Mouse (Mus musculus): ENCODE measurements around the gene Olfr1220. TPM values are rescaled to one million over a fixed set of nuclear protein-coding genes. Genes with fewer than 3 reads are reported as not detected.

The Olfr1220 gene
- polyA plus RNA-seq (2012; ENCODE audit: insufficient read depth, insufficient read length, missing spikeins), result not detected in 2 replicates

GRCm38 (mm10) chr2:89106735-89107134 is at the start of gene Olfr1220:
Gene Olfr1220, minus strand, starts transcription at chr2:89106835.
- Histone ChIP-seq H3K4me1 (ENCODE audit: control insufficient read depth, insufficient read depth, insufficient read length, low read length) (no peaks in the 10 kb centered on the region), H3K27ac (replicated peaks; ENCODE audit: low read depth, low read length) (no peak within 1 kb of the TSS), H3K4me3 (ENCODE audit: insufficient read depth, low read depth, low read length) (no peak within 1 kb of the TSS)

- Histone ChIP-seq H3K4me3 (ENCODE audit: insufficient read depth, low read depth, low read length) (no peak within 1 kb of the TSS), H3K4me1 (ENCODE audit: control insufficient read depth, insufficient read depth, insufficient read length, low read length) (no peaks in the 10 kb centered on the region), H3K27ac (replicated peaks; ENCODE audit: low read depth, low read length) (no peak within 1 kb of the TSS)
Measured at GRCm38 (mm10) chr2:89151460-89151859, 44.8 kb upstream of the Olfr1220 start, which contains the start of gene Olfr1223. Gene Olfr1223, minus strand, starts transcription at chr2:89151560.

- Histone ChIP-seq H3K27ac (replicated peaks; ENCODE audit: low read depth, low read length) (no peak within 1 kb of the TSS), H3K4me3 (ENCODE audit: insufficient read depth, low read depth, low read length) (no peak within 1 kb of the TSS), H3K4me1 (ENCODE audit: control insufficient read depth, insufficient read depth, insufficient read length, low read length) (no peaks in the 10 kb centered on the region)
Measured at GRCm38 (mm10) chr2:89132954-89133353, 26.3 kb upstream of the Olfr1220 start, which contains the start of gene Olfr1222. Gene Olfr1222, minus strand, starts transcription at chr2:89133054.

- no peaks in the 10 kb centered on the region for H3K4me1 ChIP-seq (ENCODE audit: control insufficient read depth, insufficient read depth, insufficient read length, low read length)
- H3K27ac ChIP-seq (replicated peaks; ENCODE audit: low read depth, low read length), result no peak within 1 kb of the TSS
- H3K4me3 ChIP-seq (ENCODE audit: insufficient read depth, low read depth, low read length), result no peak within 1 kb of the TSS
Measured at GRCm38 (mm10) chr2:89117183-89117582, 10.5 kb upstream of the Olfr1220 start, which contains the start of gene Olfr1221. Gene Olfr1221, minus strand, starts transcription at chr2:89117283.

GRCm38 (mm10) chr2:89105651-89106050 is 984 bp downstream of the Olfr1220 start:
- H3K4me3 ChIP-seq (ENCODE audit: insufficient read depth, low read depth, low read length), result no peak overlapping the region

GRCm38 (mm10) chr2:89093848-89094247 is 12.8 kb downstream of the Olfr1220 start:
- H3K27ac ChIP-seq (replicated peaks; ENCODE audit: low read depth, low read length), result no peak overlapping the region
- H3K4me1 ChIP-seq (ENCODE audit: control insufficient read depth, insufficient read depth, insufficient read length, low read length), result no peaks in the 10 kb centered on the region
- no peak overlapping the region for H3K4me3 ChIP-seq (ENCODE audit: insufficient read depth, low read depth, low read length)

More at GRCm38 (mm10) chr2:89105651-89106050, 984 bp downstream of the Olfr1220 start:
- H3K27ac ChIP-seq (replicated peaks; ENCODE audit: low read depth, low read length), result no peak overlapping the region
- no peaks in the 10 kb centered on the region for H3K4me1 ChIP-seq (ENCODE audit: control insufficient read depth, insufficient read depth, insufficient read length, low read length)

- no peak within 1 kb of the TSS for H3K4me3 ChIP-seq (ENCODE audit: insufficient read depth, low read depth, low read length)
- H3K27ac ChIP-seq (replicated peaks; ENCODE audit: low read depth, low read length), result no peak within 1 kb of the TSS
- H3K4me1 ChIP-seq (ENCODE audit: control insufficient read depth, insufficient read depth, insufficient read length, low read length), result no peaks in the 10 kb centered on the region
Measured at GRCm38 (mm10) chr2:89083413-89083812, 23.2 kb downstream of the Olfr1220 start, which contains the start of gene Olfr1219. Gene Olfr1219, minus strand, starts transcription at chr2:89083513.

- H3K4me3 ChIP-seq (ENCODE audit: insufficient read depth, low read depth, low read length), result no peak overlapping the region
- no peaks in the 10 kb centered on the region for H3K4me1 ChIP-seq (ENCODE audit: control insufficient read depth, insufficient read depth, insufficient read length, low read length)
- no peak overlapping the region for H3K27ac ChIP-seq (replicated peaks; ENCODE audit: low read depth, low read length)
Measured at GRCm38 (mm10) chr2:89081487-89081886, 25.1 kb downstream of the Olfr1220 start.

- Histone ChIP-seq H3K4me1 (ENCODE audit: control insufficient read depth, insufficient read depth, insufficient read length, low read length) (no peaks in the 10 kb centered on the region), H3K4me3 (ENCODE audit: insufficient read depth, low read depth, low read length) (no peak within 1 kb of the TSS), H3K27ac (replicated peaks; ENCODE audit: low read depth, low read length) (no peak within 1 kb of the TSS)
Measured at GRCm38 (mm10) chr2:89061087-89061486, 45.5 kb downstream of the Olfr1220 start, which contains the start of gene Olfr1218. Gene Olfr1218, minus strand, starts transcription at chr2:89061187.

Other genes starting within 250 kb of the Olfr1220 start
- not detected in 2 replicates for gene Olfr1206, start 243.6 kb downstream of the Olfr1220 start, polyA plus RNA-seq (2012; ENCODE audit: insufficient read depth, insufficient read length, missing spikeins)
- not detected in 2 replicates for gene Olfr1208, start 204.5 kb downstream of the Olfr1220 start, polyA plus RNA-seq (2012; ENCODE audit: insufficient read depth, insufficient read length, missing spikeins)
- not detected in 2 replicates for gene Olfr1209, start 191.7 kb downstream of the Olfr1220 start, polyA plus RNA-seq (2012; ENCODE audit: insufficient read depth, insufficient read length, missing spikeins)
- gene Olfr1211, start 168.7 kb downstream of the Olfr1220 start, polyA plus RNA-seq (2012; ENCODE audit: insufficient read depth, insufficient read length, missing spikeins), result not detected in 2 replicates
- gene Olfr1212, start 152.9 kb downstream of the Olfr1220 start, polyA plus RNA-seq (2012; ENCODE audit: insufficient read depth, insufficient read length, missing spikeins), result not detected in 2 replicates
- not detected in 2 replicates for gene Gm13762, start 126.6 kb downstream of the Olfr1220 start, polyA plus RNA-seq (2012; ENCODE audit: insufficient read depth, insufficient read length, missing spikeins)
- gene Olfr1214, start 114.2 kb downstream of the Olfr1220 start, polyA plus RNA-seq (2012; ENCODE audit: insufficient read depth, insufficient read length, missing spikeins), result not detected in 2 replicates
- gene Olfr1215, start 99.9 kb downstream of the Olfr1220 start, polyA plus RNA-seq (2012; ENCODE audit: insufficient read depth, insufficient read length, missing spikeins), result not detected in 2 replicates
- gene Olfr1216, start 88.5 kb downstream of the Olfr1220 start, polyA plus RNA-seq (2012; ENCODE audit: insufficient read depth, insufficient read length, missing spikeins), result not detected in 2 replicates
- not detected in 2 replicates for gene Olfr1217, start 74.8 kb downstream of the Olfr1220 start, polyA plus RNA-seq (2012; ENCODE audit: insufficient read depth, insufficient read length, missing spikeins)
- gene Olfr1218, start 45.6 kb downstream of the Olfr1220 start, polyA plus RNA-seq (2012; ENCODE audit: insufficient read depth, insufficient read length, missing spikeins), result not detected in 2 replicates
- gene Olfr1219, start 23.3 kb downstream of the Olfr1220 start, polyA plus RNA-seq (2012; ENCODE audit: insufficient read depth, insufficient read length, missing spikeins), result not detected in 2 replicates
- not detected in 2 replicates for gene Olfr1221, start 10.4 kb upstream of the Olfr1220 start, polyA plus RNA-seq (2012; ENCODE audit: insufficient read depth, insufficient read length, missing spikeins)
- not detected in 2 replicates for gene Olfr1222, start 26.2 kb upstream of the Olfr1220 start, polyA plus RNA-seq (2012; ENCODE audit: insufficient read depth, insufficient read length, missing spikeins)
- gene Olfr1223, start 44.7 kb upstream of the Olfr1220 start, polyA plus RNA-seq (2012; ENCODE audit: insufficient read depth, insufficient read length, missing spikeins), result not detected in 2 replicates
- not detected in 2 replicates for gene Olfr1224-ps1, start 57.3 kb upstream of the Olfr1220 start, polyA plus RNA-seq (2012; ENCODE audit: insufficient read depth, insufficient read length, missing spikeins)
- gene Olfr1225, start 67.8 kb upstream of the Olfr1220 start, polyA plus RNA-seq (2012; ENCODE audit: insufficient read depth, insufficient read length, missing spikeins), result not detected in 2 replicates
- gene Olfr1226, start 93.2 kb upstream of the Olfr1220 start, polyA plus RNA-seq (2012; ENCODE audit: insufficient read depth, insufficient read length, missing spikeins), result not detected in 2 replicates
- not detected in 2 replicates for gene Olfr1228, start 147.2 kb upstream of the Olfr1220 start, polyA plus RNA-seq (2012; ENCODE audit: insufficient read depth, insufficient read length, missing spikeins)
- gene Olfr1229, start 181.2 kb upstream of the Olfr1220 start, polyA plus RNA-seq (2012; ENCODE audit: insufficient read depth, insufficient read length, missing spikeins), result not detected in 2 replicates
- gene Olfr1230, start 190.4 kb upstream of the Olfr1220 start, polyA plus RNA-seq (2012; ENCODE audit: insufficient read depth, insufficient read length, missing spikeins), result not detected in 2 replicates
- not detected in 2 replicates for gene Olfr1231, start 200.2 kb upstream of the Olfr1220 start, polyA plus RNA-seq (2012; ENCODE audit: insufficient read depth, insufficient read length, missing spikeins)
- not detected in 2 replicates for gene Olfr1232, start 222.8 kb upstream of the Olfr1220 start, polyA plus RNA-seq (2012; ENCODE audit: insufficient read depth, insufficient read length, missing spikeins)
- not detected in 2 replicates for gene Olfr1233, start 235.6 kb upstream of the Olfr1220 start, polyA plus RNA-seq (2012; ENCODE audit: insufficient read depth, insufficient read length, missing spikeins)